26 mouse cellular contexts compared by ENCODE assay signal in the genomic region with DNA sequence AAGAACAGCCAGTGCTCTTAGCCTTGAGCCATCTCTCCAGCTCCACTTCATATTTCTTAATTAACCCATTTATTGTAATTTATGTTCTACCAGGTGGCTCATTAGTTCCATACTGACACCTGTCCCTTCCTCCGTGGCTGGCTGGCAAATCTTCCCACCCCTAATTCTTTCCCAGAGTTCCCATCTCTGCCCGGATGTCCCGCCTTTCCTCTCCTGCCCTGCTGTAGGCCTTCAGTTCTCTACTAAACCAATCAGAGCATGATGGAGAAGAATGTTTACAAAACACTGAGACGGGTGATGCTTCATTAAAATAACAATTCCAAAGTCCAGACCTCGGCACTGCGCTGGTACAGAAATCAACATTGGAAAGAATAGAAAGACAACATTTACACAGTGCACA.
"Had no signal": no experiment of that assay in that cellular context is flagged by ENCODE, and none has a peak within 500 bp of the region (broad histone marks: within the 10 kb centered on the region; RNA-seq: fewer than 3 reads in every experiment).

No protein-coding gene starts in this region.

- H3K4me3 ChIP-seq: heart, embryonic 13.5 days; heart, embryonic 15.5 days; hindbrain, embryonic 13.5 days; hindbrain, embryonic 15.5 days; kidney, embryonic 15.5 days; layer of hippocampus, adult 2 months; limb, embryonic 13.5 days; limb, embryonic 15.5 days; liver, embryonic 12.5 days had no signal

- H3K27ac ChIP-seq: heart, embryonic 13.5 days; heart, embryonic 15.5 days; hindbrain, embryonic 13.5 days; hindbrain, embryonic 15.5 days; hindbrain, postnatal 0 days; kidney, embryonic 15.5 days; kidney, postnatal 0 days; layer of hippocampus, adult 2 months; limb, embryonic 13.5 days; limb, embryonic 15.5 days; liver, embryonic 12.5 days; liver, embryonic 14.5 days had no signal

- DNase-seq: gastrocnemius, postnatal 14 days; gastrocnemius, postnatal 36 days; heart, adult 18-20 months; heart, postnatal 14 days; heart, postnatal 36 days; kidney, adult 11 months; kidney, adult 2 months; kidney, adult 9 months; kidney, postnatal 14 days; kidney, postnatal 4 days; layer of hippocampus, postnatal 36 days; left cerebral cortex, postnatal 4 days had no signal

- H3K36me3 ChIP-seq: heart, embryonic 13.5 days; heart, embryonic 15.5 days; hindbrain, embryonic 13.5 days; hindbrain, embryonic 15.5 days; kidney, embryonic 15.5 days; limb, embryonic 13.5 days; limb, embryonic 15.5 days; liver, embryonic 12.5 days had no signal

- ATAC-seq: hindbrain, postnatal 0 days; intestine, embryonic 16.5 days; liver, embryonic 12.5 days had no signal

- H3K4me2 ChIP-seq: heart, embryonic 11.5 days; heart, embryonic 13.5 days; heart, embryonic 15.5 days; hindbrain, embryonic 13.5 days; hindbrain, embryonic 15.5 days; kidney, embryonic 15.5 days; limb, embryonic 13.5 days; limb, embryonic 15.5 days; liver, embryonic 12.5 days had no signal

- H3K9me3 ChIP-seq: heart, embryonic 13.5 days; heart, embryonic 15.5 days; hindbrain, embryonic 13.5 days; hindbrain, embryonic 15.5 days; kidney, embryonic 15.5 days; limb, embryonic 13.5 days; limb, embryonic 15.5 days; liver, embryonic 12.5 days had no signal

- H3K27me3 ChIP-seq: heart, embryonic 13.5 days; heart, embryonic 15.5 days; hindbrain, embryonic 13.5 days; hindbrain, embryonic 15.5 days; kidney, embryonic 15.5 days; limb, embryonic 13.5 days; limb, embryonic 15.5 days; liver, embryonic 12.5 days had no signal

- H3K4me1 ChIP-seq: heart, embryonic 13.5 days; heart, embryonic 15.5 days; hindbrain, embryonic 13.5 days; hindbrain, embryonic 15.5 days; kidney, embryonic 15.5 days; limb, embryonic 13.5 days; limb, embryonic 15.5 days; liver, embryonic 12.5 days had no signal

- H3K9ac ChIP-seq: heart, embryonic 13.5 days; heart, embryonic 15.5 days; hindbrain, embryonic 13.5 days; hindbrain, embryonic 15.5 days; kidney, embryonic 15.5 days; limb, embryonic 13.5 days; limb, embryonic 15.5 days; liver, embryonic 12.5 days; liver, embryonic 14.5 days had no signal
